Mouse (Mus musculus): ENCODE results near the gene Hao2. TPM values are rescaled to one million over a fixed set of nuclear protein-coding genes. Genes with fewer than 3 reads are reported as not detected.

Gene Hao2
- polyA plus RNA-seq, 1 experiment from 2014 or later: not detected

DNA sequence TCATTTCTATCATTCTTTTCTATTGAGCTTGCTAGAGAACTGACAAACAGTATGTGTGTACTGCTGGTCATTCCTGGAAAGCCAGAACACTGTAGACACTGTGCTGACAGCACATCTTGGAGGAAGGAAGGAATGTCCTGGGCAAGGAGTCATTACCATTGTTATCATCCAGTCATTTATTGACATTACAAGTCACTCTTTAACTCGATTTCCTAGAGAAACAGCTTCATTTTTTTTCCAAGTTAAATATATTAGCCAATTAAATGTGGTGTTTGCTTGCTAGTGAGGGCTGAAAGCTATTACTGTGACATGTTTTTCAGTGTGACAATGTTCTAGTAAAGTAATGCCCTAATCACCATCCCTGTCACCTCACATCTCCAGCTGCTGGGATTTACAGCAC, 39.4 kb downstream of the Hao2 start:
- H3K27ac ChIP-seq: no peak overlapping the region
- no peaks in the 10 kb centered on the region for H3K9me3 ChIP-seq
- no peak overlapping the region for H3K4me3 ChIP-seq (replicated peaks)
- no peak overlapping the region for H3K4me2 ChIP-seq (replicated peaks)
- no peaks in the 10 kb centered on the region for H3K27me3 ChIP-seq
- no peaks in the 10 kb centered on the region for H3K36me3 ChIP-seq
- ATAC-seq: no peak
- H3K9ac ChIP-seq (replicated peaks): no peak overlapping the region
- WGBS: 47% methylated on average over 1 of the region's 1 CpGs
- no peaks in the 10 kb centered on the region for H3K4me1 ChIP-seq (replicated peaks)

DNA sequence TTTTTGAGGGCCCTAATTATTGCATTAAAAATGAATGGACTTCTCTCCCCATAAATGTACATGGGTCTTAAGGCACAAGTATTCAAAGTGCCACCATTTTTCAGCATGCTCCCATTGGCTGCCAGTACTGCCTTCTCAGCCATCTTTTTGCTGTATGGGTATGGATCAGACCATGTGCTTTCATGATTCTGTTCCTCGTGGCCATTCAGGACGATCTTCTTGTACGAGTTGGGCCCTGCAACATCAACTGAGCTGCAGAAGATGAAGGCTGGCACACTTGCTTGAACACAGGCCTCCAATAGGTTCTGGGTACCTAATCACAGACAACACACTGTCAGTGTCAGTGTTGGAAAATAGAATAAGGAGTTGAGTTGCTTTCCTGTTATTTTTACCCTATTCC, 40.0 kb downstream of the Hao2 start:
- H3K9me3 ChIP-seq: no peaks in the 10 kb centered on the region
- H3K27ac ChIP-seq: no peak overlapping the region
- 93% methylated on average over 3 of the region's 3 CpGs for WGBS
- no peaks in the 10 kb centered on the region for H3K27me3 ChIP-seq
- no peaks in the 10 kb centered on the region for H3K36me3 ChIP-seq
- H3K9ac ChIP-seq (replicated peaks): no peak overlapping the region
- H3K4me3 ChIP-seq (replicated peaks): no peak overlapping the region
- no peaks in the 10 kb centered on the region for H3K4me1 ChIP-seq (replicated peaks)
- H3K4me2 ChIP-seq (replicated peaks): no peak overlapping the region
- no peak for ATAC-seq

DNA sequence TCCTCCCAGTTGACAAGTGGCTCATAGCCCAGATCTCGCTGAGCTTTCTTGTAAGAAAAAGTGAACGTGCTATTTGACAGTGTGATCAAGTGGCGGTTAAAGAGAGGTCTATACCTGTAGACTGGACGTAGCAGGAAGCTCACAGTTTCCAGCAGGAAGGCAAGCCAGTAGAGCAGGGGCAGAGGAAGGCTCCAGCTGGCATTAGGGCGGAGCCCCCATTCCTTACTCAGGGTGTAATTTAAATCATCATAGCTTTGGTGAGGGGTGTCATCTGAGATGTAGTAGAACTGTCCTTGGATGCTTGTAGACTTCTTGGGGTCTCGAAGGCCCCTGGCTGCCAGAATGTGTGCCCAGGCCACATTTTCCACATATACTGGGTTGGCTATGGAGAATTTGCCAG, 40.4 kb downstream of the Hao2 start:
- 87% methylated on average over 6 of the region's 6 CpGs for WGBS
- Histone ChIP-seq H3K4me1 (replicated peaks) (no peaks in the 10 kb centered on the region), H3K27ac (no peak overlapping the region), H3K9me3 (no peaks in the 10 kb centered on the region), H3K4me3 (replicated peaks) (no peak overlapping the region), H3K27me3 (no peaks in the 10 kb centered on the region), H3K4me2 (replicated peaks) (no peak overlapping the region), H3K9ac (replicated peaks) (no peak overlapping the region), H3K36me3 (no peaks in the 10 kb centered on the region)
- ATAC-seq: no peak

DNA sequence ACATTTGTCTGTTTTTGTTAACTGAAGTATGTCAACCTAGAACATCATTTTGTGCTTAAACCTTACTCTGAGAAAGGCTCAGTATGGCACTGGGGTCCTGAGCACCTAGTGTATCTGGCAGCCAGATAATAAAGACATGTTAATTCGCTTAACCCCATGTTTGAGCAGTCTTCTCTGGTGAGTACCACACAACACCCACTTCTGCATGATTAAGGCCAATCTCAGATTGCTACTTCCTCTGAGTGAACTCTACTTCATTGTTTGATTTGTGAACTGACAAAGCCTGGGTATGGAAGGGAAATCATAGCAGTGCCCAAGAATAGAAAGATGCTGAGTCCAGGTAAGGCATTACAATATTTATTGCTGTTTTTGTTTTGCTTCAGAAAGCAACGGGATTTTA, 41.2 kb downstream of the Hao2 start:
- ATAC-seq: no peak
- Histone ChIP-seq H3K4me3 (replicated peaks) (no peak overlapping the region), H3K9me3 (no peaks in the 10 kb centered on the region), H3K4me2 (replicated peaks) (no peak overlapping the region), H3K27ac (no peak overlapping the region), H3K9ac (replicated peaks) (no peak overlapping the region), H3K27me3 (no peaks in the 10 kb centered on the region), H3K4me1 (replicated peaks) (no peaks in the 10 kb centered on the region), H3K36me3 (no peaks in the 10 kb centered on the region)
- WGBS: 76% methylated on average over 2 of the region's 2 CpGs

GRCm38 (mm10) chr3:98850262-98850661, 42.8 kb downstream of the Hao2 start:
- no peaks in the 10 kb centered on the region for H3K27me3 ChIP-seq
- H3K27ac ChIP-seq: no peak overlapping the region
- no peaks in the 10 kb centered on the region for H3K36me3 ChIP-seq
- H3K9me3 ChIP-seq: no peaks in the 10 kb centered on the region
- no peak overlapping the region for H3K9ac ChIP-seq (replicated peaks)
- ATAC-seq: no peak
- no peak overlapping the region for H3K4me2 ChIP-seq (replicated peaks)
- H3K4me1 ChIP-seq (replicated peaks): no peaks in the 10 kb centered on the region
- H3K4me3 ChIP-seq (replicated peaks): no peak overlapping the region
- WGBS: 88% methylated on average over 5 of the region's 5 CpGs

DNA sequence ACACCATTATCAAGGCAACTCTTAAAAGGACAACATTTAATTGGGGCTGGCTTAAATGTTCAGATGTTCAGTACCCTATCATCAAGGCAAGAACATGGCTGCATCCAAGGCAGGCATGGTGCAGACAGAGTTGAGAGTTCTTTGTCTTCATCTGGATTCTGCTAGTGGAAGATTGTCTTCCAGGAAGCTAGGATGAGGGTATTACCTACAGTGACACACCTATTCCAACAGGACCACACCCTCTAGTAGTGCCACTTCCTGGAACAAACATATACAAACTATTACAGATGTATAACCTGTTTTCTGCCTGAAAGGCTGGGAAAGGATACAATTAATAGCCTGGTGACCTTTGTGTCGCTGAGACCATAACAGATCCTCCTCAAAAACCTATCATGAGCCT, 44.1 kb downstream of the Hao2 start:
- Histone ChIP-seq H3K4me1 (replicated peaks) (no peaks in the 10 kb centered on the region), H3K27me3 (no peaks in the 10 kb centered on the region), H3K9me3 (no peaks in the 10 kb centered on the region), H3K4me3 (replicated peaks) (no peak overlapping the region), H3K27ac (no peak overlapping the region), H3K9ac (replicated peaks) (no peak overlapping the region), H3K36me3 (no peaks in the 10 kb centered on the region), H3K4me2 (replicated peaks) (no peak overlapping the region)
- ATAC-seq: no peak
- 76% methylated on average over 1 of the region's 1 CpGs for WGBS

Other genes starting within 250 kb of the Hao2 start
- not detected in 2 replicates for gene Hsd3b2, start 168.7 kb downstream of the Hao2 start, polyA plus RNA-seq (2015; fragmentation: Nextera tagmentation; extraction: Ambion mirVana)
- gene Hsd3b3, start 130.1 kb downstream of the Hao2 start, polyA plus RNA-seq (2015; fragmentation: Nextera tagmentation; extraction: Ambion mirVana): 0.10 and 0.30 TPM in 2 replicates
- gene Hsd3b6, start 78.8 kb downstream of the Hao2 start, polyA plus RNA-seq (2015; fragmentation: Nextera tagmentation; extraction: Ambion mirVana): 8.2 and 9.8 TPM in 2 replicates
- gene Hsd3b1, start 33.4 kb downstream of the Hao2 start, polyA plus RNA-seq (2015; fragmentation: Nextera tagmentation; extraction: Ambion mirVana): 0.09 and 0.12 TPM in 2 replicates
- gene Wars2, start 247.8 kb upstream of the Hao2 start, polyA plus RNA-seq (2015; fragmentation: Nextera tagmentation; extraction: Ambion mirVana): 4.9 and 5.7 TPM in 2 replicates

Measured in midbrain, embryonic 13.5 days (tissue).